Mouse (Mus musculus) heart, embryonic 15.5 days (tissue): ENCODE data around the gene Tenm4. TPM values are rescaled to one million over a fixed set of nuclear protein-coding genes. Genes with fewer than 3 reads are reported as not detected.

Experiments
- ATAC-seq: fragments of 200-750 bp; cut with Nextera tagmentation; replicated peaks from 2 replicates; pipeline ENCODE4 v1.8.0; 2017; ENCODE audit warnings: low read depth, moderate TSS enrichment; ENCODE audit not compliant: insufficient number of reproducible peaks, insufficient read depth, low FRiP score
- H3K27ac ChIP-seq: fragments of 300-500 bp; sonication (generic); 2 replicates; pipeline ENCODE4 v1.5.1; 2015; ENCODE audit warnings: mild to moderate bottlenecking, inconsistent platforms
- H3K27me3 ChIP-seq: fragments of 300-500 bp; sonication (generic); 2 replicates; pipeline ENCODE4 v1.6.1; 2015; ENCODE audit warnings: inconsistent platforms
- H3K36me3 ChIP-seq: fragments of 300-500 bp; sonication (generic); 2 replicates; pipeline ENCODE4 v1.6.1; 2015; ENCODE audit warnings: mild to moderate bottlenecking, inconsistent platforms
- H3K4me1 ChIP-seq: fragments of 300-500 bp; sonication (generic); replicated peaks from 2 replicates; pipeline ENCODE4 v1.6.1; 2015; ENCODE audit warnings: inconsistent platforms
- H3K4me2 ChIP-seq: fragments of 300-500 bp; sonication (generic); 2 replicates; pipeline ENCODE4 v1.6.1; 2015; ENCODE audit warnings: inconsistent platforms, mild to moderate bottlenecking, moderate library complexity
- H3K4me3 ChIP-seq: fragments of 300-500 bp; sonication (generic); 2 replicates; pipeline ENCODE4 v1.5.1; 2015; ENCODE audit warnings: mild to moderate bottlenecking, inconsistent platforms
- H3K9ac ChIP-seq: fragments of 300-500 bp; sonication (generic); 2 replicates; pipeline ENCODE4 v1.6.1; 2015; ENCODE audit warnings: mild to moderate bottlenecking, inconsistent platforms
- H3K9me3 ChIP-seq: fragments of 300-500 bp; sonication (generic); replicated peaks from 2 replicates; pipeline ENCODE4 v1.6.1; 2016; ENCODE audit warnings: inconsistent platforms
- WGBS: fragments of 180-500 bp; shearing (Covaris S2); methylation state at CpG from one replicate; pipeline ENCODE4 v1.1.7; 2015; ENCODE audit warnings: mixed read lengths; 5-methylcytosine and 5-hydroxymethylcytosine counted together
- polyA plus RNA-seq: library from polyadenylated mRNA; unstranded; fragments of >200 nt; fragmentation: Nextera tagmentation; extraction: Ambion mirVana; gene quantifications from 2 replicates; pipeline ENCODE4 v1.2.1, GENCODE M21; 2015

The Tenm4 gene
- polyA plus RNA-seq, 1 experiment from 2014 or later = 7.9 TPM

GRCm38 (mm10) chr7:96385850-96386249 is 214.8 kb downstream of the Tenm4 start:
- Histone ChIP-seq H3K9ac (no peak overlapping the region), H3K36me3 (no peaks in the 10 kb centered on the region), H3K4me2 (no peak overlapping the region), H3K4me3 (no peak overlapping the region), H3K27me3 (no peaks in the 10 kb centered on the region), H3K27ac (no peak overlapping the region), H3K4me1 (no peaks in the 10 kb centered on the region), H3K9me3 (no peaks in the 10 kb centered on the region)
- WGBS = 80% methylated on average over 7 of the region's 7 CpGs
- ATAC-seq = no peak

- no peaks in the 10 kb centered on the region for H3K4me1 ChIP-seq
- H3K27me3 ChIP-seq = no peaks in the 10 kb centered on the region
- no peak overlapping the region for H3K4me2 ChIP-seq
- H3K9me3 ChIP-seq = no peaks in the 10 kb centered on the region
- WGBS = 75% methylated on average over 6 of the region's 6 CpGs
- H3K9ac ChIP-seq = no peak overlapping the region
- no peak overlapping the region for H3K27ac ChIP-seq
- H3K36me3 ChIP-seq = no peaks in the 10 kb centered on the region
- ATAC-seq = no peak
- H3K4me3 ChIP-seq = no peak overlapping the region
Measured at GRCm38 (mm10) chr7:96390034-96390670, 219.1 kb downstream of the Tenm4 start.

DNA sequence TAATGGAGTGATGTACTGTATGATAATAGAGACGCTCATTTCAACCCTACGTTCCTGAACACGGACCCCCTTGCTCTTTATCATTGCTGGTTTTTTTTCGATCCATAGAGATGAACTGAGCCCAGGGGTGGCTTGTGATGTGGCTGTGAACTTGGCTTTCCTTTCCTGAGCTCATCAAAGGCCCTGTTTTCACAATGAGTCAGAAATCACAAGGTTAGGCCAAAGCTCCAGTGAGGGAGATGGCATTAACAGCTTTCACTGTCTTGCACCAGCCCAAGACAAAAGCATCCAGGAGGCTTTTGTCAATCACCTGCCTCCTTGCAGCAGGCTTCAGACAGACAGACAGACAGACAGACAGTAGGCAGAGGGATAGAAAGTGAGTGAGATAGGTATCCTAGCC is 219.8 kb downstream of the Tenm4 start:
- no peaks in the 10 kb centered on the region for H3K27me3 ChIP-seq
- no peaks in the 10 kb centered on the region for H3K4me1 ChIP-seq
- 81% methylated on average over 4 of the region's 4 CpGs for WGBS
- no peak overlapping the region for H3K27ac ChIP-seq
- no peaks in the 10 kb centered on the region for H3K9me3 ChIP-seq
- H3K36me3 ChIP-seq = no peaks in the 10 kb centered on the region
- no peak for ATAC-seq
- H3K4me3 ChIP-seq = no peak overlapping the region
- no peak overlapping the region for H3K4me2 ChIP-seq
- no peak overlapping the region for H3K9ac ChIP-seq

GRCm38 (mm10) chr7:96391797-96392472 is 220.9 kb downstream of the Tenm4 start:
- Histone ChIP-seq H3K9me3 (no peaks in the 10 kb centered on the region), H3K4me1 (no peaks in the 10 kb centered on the region), H3K27me3 (no peaks in the 10 kb centered on the region), H3K9ac (no peak overlapping the region), H3K4me2 (no peak overlapping the region), H3K4me3 (no peak overlapping the region), H3K36me3 (no peaks in the 10 kb centered on the region), H3K27ac (no peak overlapping the region)
- WGBS = 85% methylated on average over 6 of the region's 6 CpGs
- ATAC-seq = no peak

DNA sequence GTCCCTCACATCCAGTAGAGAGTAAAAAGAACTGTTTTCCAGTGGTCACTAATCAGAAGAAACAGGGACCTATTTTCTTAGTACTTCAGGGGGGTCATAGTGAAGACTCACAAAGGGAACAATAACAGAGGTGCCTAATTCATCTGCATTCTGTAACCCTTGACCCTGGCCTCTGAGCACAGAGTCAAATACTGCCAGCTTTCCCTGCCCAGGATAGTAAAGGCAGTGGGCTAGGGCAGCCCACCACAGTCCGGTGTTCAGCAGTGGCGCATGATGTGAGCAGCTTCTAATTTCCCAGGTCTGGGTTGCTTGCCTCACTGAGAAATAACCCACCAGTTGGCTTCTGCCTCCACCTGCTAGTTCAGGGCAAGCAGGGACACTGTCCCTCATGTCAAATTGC is 221.6 kb downstream of the Tenm4 start:
- no peak overlapping the region for H3K27ac ChIP-seq
- H3K9me3 ChIP-seq = no peaks in the 10 kb centered on the region
- H3K4me3 ChIP-seq = no peak overlapping the region
- H3K4me2 ChIP-seq = no peak overlapping the region
- no peaks in the 10 kb centered on the region for H3K36me3 ChIP-seq
- no peak overlapping the region for H3K9ac ChIP-seq
- no peaks in the 10 kb centered on the region for H3K27me3 ChIP-seq
- H3K4me1 ChIP-seq = no peaks in the 10 kb centered on the region
- 96% methylated on average over 2 of the region's 2 CpGs for WGBS
- ATAC-seq = no peak

- no peak overlapping the region for H3K4me2 ChIP-seq
- H3K27ac ChIP-seq = no peak overlapping the region
- H3K9me3 ChIP-seq = no peaks in the 10 kb centered on the region
- H3K4me3 ChIP-seq = no peak overlapping the region
- no peak overlapping the region for H3K9ac ChIP-seq
- H3K4me1 ChIP-seq = peaks cover 5% of the 10 kb centered on the region
- no peaks in the 10 kb centered on the region for H3K36me3 ChIP-seq
- no peaks in the 10 kb centered on the region for H3K27me3 ChIP-seq
- 83% methylated on average over 1 of the region's 1 CpGs for WGBS
- no peak for ATAC-seq
Measured at GRCm38 (mm10) chr7:96397940-96398339, 226.9 kb downstream of the Tenm4 start.

DNA sequence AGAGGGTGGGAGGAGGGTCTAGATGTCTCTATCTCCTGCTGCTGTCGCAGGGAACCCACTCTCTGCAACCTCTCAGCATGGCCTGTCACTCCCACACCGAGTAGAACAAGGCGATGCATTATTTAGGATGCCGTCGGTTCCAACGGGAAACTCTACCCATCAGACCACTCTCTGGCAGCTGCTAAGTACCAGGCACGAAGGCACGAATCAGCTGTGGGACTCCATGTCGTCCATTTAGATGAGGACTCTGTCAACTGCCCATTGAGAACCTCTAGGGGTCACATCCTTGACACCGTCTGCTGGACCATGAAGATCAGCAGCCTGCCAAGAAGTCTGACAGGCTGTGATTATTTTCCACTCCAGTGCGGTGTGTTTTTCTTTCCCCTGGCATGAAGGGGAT is 229.4 kb downstream of the Tenm4 start:
- H3K4me3 ChIP-seq = no peak overlapping the region
- no peak overlapping the region for H3K27ac ChIP-seq
- no peaks in the 10 kb centered on the region for H3K36me3 ChIP-seq
- ATAC-seq = no peak; the same call in 1 of the 2 replicates
- 19% methylated on average over 11 of the region's 11 CpGs for WGBS
- H3K4me1 ChIP-seq = peaks cover 5% of the 10 kb centered on the region
- H3K4me2 ChIP-seq = no peak overlapping the region
- no peak overlapping the region for H3K9ac ChIP-seq
- 0 out of 2 replicates have a peak, but pooled peaks cover 4% of the 10 kb centered on the region for H3K27me3 ChIP-seq
- H3K9me3 ChIP-seq = no peaks in the 10 kb centered on the region

GRCm38 (mm10) chr7:96406630-96407214 is 235.7 kb downstream of the Tenm4 start:
- H3K4me2 ChIP-seq = no peak overlapping the region
- 0 out of 2 replicates have a peak, but pooled peaks cover 9% of the 10 kb centered on the region for H3K27me3 ChIP-seq
- no peak overlapping the region for H3K27ac ChIP-seq
- H3K9me3 ChIP-seq = no peaks in the 10 kb centered on the region
- ATAC-seq = no peak
- WGBS = 67% methylated on average over 8 of the region's 8 CpGs
- H3K9ac ChIP-seq = no peak overlapping the region
- no peaks in the 10 kb centered on the region for H3K4me1 ChIP-seq
- no peak overlapping the region for H3K4me3 ChIP-seq
- H3K36me3 ChIP-seq = no peaks in the 10 kb centered on the region

DNA sequence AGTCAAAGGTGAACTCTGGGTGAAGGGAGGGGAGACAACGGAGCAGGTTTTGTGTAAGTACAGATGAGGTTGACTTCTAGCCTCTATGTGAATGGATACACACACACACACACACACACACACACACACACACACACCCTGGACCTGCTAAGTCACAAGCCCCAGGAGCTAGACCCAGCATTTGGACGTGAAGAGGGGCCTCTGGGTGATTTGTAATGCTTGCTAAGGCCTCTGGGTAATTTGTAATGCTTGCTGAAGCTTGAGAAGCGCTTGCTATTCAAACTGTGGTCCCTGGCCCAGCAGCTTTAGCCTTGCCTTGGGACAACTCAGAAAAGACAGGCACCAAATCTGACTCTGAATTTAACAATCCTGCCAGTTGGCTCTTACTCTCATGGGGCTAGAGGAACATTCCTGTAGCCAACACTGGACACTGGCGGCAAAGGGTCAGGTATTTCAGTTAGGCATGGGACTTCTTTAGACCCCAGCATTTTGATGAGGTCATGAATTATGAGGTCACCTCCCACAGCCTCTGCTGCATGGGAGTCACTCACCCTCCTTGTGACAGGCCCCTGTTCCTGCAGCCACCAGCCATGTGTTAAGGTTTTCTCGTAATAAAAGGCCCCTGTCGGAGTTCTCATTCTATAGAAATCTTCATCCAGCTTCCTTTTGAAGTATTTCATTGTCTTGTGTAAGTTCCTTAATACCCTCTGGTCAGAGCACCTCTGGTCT is 237.3 kb downstream of the Tenm4 start:
- Histone ChIP-seq H3K9me3 (no peaks in the 10 kb centered on the region), H3K4me3 (no peak overlapping the region), H3K4me1 (no peaks in the 10 kb centered on the region), H3K36me3 (no peaks in the 10 kb centered on the region), H3K27ac (no peak overlapping the region), H3K9ac (no peak overlapping the region), H3K27me3 (0 out of 2 replicates have a peak, but pooled peaks cover 9% of the 10 kb centered on the region), H3K4me2 (no peak overlapping the region)
- WGBS = 81% methylated on average over 6 of the region's 6 CpGs
- ATAC-seq = no peak

GRCm38 (mm10) chr7:96409323-96409880 is 238.4 kb downstream of the Tenm4 start:
- no peak for ATAC-seq
- H3K4me3 ChIP-seq = no peak overlapping the region
- H3K4me1 ChIP-seq = 0 out of 2 replicates have a peak, but pooled peaks cover 5% of the 10 kb centered on the region
- H3K9ac ChIP-seq = no peak overlapping the region
- WGBS = 74% methylated on average over 11 of the region's 11 CpGs
- H3K9me3 ChIP-seq = no peaks in the 10 kb centered on the region
- H3K4me2 ChIP-seq = no peak overlapping the region
- no peak overlapping the region for H3K27ac ChIP-seq
- H3K36me3 ChIP-seq = no peaks in the 10 kb centered on the region
- H3K27me3 ChIP-seq = 0 out of 2 replicates have a peak, but pooled peaks cover 9% of the 10 kb centered on the region

GRCm38 (mm10) chr7:96413822-96414221 is 242.8 kb downstream of the Tenm4 start:
- Histone ChIP-seq H3K4me2 (no peak overlapping the region), H3K4me1 (peaks cover 7% of the 10 kb centered on the region; the same call in 1 of the 2 replicates), H3K27ac (peak overlapping the region; percentile 10; the same call in 1 of the 2 replicates), H3K4me3 (no peak overlapping the region), H3K36me3 (no peaks in the 10 kb centered on the region), H3K9me3 (no peaks in the 10 kb centered on the region), H3K27me3 (peaks cover 15% of the 10 kb centered on the region; the same call in 1 of the 2 replicates), H3K9ac (no peak overlapping the region)
- no peak for ATAC-seq
- WGBS = 37% methylated on average over 1 of the region's 1 CpGs
